Mouse (Mus musculus) cortical plate, adult 2 months (tissue): ENCODE measurements at regions not wholly inside any gene's neighbourhood (a gene's known extent, or its start where the extent isn't known, plus 50 kb on each side); places are given as distances from the start of the nearest gene placed in this dataset.

Experiments
- CTCF ChIP-seq: fragments of 200-500 bp; IDR thresholded peaks from 2 replicates; pipeline ENCODE4 v1.5.1; 2011; ENCODE audit warnings: mild to moderate bottlenecking, control low read depth, low read length; ENCODE audit not compliant: insufficient read depth; ENCODE audit errors: extremely low read depth
- POLR2A ChIP-seq: fragments of 200-500 bp; IDR thresholded peaks from 2 replicates; pipeline ENCODE4 v1.6.1; 2011; ENCODE audit warnings: mild to moderate bottlenecking, low read length, control low read depth; ENCODE audit not compliant: insufficient read depth; ENCODE audit errors: extremely low read depth

DNA sequence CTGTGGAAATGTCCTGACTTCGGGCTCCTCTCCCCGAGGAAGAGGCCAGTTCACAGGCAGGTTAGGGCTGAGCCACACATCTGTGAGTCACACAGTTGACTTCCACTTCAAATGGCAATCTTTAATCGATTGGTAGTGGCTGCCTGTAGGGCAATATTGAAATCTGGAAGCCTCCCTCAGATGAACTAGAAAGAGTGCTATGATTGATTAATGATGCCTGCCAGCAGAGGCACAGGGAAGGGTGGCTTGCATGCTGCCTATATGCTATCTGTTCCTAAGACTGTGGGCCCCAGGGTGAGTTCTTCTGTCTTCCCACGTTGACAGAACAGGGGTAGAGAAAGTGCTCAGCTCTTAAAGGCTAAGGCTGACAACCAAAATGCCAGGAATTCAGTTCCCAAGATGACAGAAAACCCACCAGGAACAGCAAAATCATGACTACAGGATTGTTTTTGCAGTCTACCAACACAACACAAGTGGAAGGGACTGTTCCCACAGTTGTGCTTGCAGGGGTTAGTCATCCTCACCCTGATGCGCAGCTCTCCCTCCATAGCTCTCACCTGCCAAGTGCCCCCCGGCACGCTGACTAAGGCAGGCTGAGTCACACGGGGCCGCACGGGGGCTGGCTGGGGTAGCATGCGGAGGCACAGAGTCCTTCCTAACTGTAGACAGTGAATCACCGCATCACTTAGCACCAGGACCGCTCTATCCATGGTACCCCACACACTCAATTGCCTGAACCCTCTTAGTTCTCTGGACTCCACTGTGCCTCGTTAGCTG is 81.4 kb upstream of the Smad3 start:
- TF ChIP-seq POLR2A (no peak), CTCF (no peak)
